Mouse (Mus musculus) embryo, embryonic 10.5 days (tissue): ENCODE measurements at regions not wholly inside any gene's neighbourhood (a gene's known extent, or its start where the extent isn't known, plus 50 kb on each side); places are given as distances from the start of the nearest gene placed in this dataset.

ENCODE experiments used
- DNase-seq: peaks from one replicate; pipeline ENCODE4 v3.0.0-alpha.2; 2015; ENCODE audit warnings: low spot score

DNA sequence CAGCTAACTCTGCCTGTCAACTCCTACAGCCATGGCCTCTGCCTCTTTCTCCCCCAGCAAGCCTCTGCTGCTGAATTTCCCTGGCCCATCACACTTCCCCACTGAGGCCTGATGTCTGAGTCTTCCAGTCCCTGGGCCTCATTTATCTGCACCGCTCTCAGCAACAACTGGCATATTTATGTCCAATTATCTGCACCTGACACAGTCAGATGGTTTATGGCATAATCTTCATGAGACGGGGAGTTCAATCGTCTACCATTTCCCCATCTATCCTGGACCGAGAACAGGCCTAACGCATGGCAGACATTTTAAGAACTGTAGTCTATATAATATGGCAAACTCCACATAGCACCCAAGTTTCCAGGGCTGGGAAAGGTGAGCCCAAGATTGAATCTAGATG, 1512.8 kb upstream of the Gm6569 start:
- no peak for DNase-seq

DNA sequence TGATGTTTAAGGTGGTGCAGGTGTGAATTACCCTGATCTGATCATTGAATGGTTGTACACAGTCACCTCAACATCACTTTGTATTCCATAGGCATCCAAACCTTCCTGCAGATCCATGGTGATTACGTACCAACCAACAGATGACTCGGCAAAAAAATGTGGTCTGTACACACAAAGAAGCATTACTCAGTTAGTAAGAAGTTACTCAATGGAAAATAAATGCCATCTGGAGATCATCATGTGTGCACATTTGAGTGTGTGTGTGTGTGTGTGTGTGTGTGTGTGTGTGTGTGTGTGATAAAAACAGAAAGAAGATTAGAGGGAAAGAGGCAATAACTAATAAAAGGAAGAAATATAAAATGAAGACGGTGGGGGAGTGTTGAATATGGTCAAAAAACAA, 1512.2 kb upstream of the Gm6569 start:
- no peak for DNase-seq

DNA sequence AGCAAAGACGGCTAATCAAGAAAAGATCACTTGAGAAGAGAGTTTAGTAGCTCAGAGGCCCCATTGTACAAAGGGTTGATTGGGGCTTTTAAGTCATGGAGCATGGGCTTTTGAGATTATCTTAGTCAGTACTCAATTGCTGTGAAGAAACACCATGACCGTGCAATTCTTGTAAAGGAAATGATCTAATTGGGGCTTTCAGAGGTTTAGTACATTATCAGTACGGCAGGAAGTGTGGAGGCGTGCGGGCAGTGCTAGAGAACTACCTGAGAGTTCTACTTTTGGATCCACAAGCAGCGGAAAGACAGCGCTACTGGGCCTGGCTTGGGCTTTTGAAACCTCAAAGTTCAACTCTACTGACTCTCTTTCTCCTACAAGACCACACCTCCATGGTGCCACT, 1511.2 kb upstream of the Gm6569 start:
- no peak for DNase-seq

DNA sequence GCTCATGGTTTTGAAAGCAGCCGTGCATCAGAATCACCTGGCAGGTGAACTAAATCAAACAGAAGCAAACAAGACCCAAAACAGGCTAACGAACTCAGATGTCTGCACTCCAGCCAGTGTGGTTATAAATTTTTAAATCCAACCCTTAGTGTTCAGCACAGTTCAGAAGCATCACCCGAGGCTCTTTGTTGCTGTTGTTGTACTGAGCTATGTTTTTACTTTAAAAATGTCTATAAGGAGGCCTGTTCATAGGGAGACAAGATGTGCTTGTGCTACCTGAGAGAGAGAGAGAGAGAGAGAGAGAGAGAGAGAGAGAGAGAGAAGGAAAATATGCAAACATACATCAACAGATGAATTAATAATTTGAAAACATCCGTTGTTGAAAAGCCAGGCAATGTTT, 1503.1 kb upstream of the Gm6569 start:
- DNase-seq, result no peak

DNA sequence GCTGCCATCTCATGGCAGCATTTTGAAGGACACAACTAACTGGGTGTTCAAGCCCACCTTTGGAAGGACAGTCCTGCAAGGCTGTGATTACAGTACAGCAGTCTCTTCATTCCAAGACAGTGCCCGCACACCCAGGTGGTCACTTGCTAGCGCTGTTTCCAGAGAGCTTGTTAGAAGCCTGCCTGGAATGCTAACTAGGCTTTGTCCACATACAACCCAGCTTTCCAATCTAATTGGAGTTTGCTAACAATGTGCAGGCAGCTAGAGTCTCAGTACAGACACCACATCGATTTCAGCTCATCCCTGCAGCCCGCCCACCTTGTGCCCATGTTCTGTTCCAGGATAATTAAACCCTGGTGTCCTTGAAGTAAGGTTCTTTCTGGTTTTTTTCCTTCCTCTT, 1499.9 kb upstream of the Gm6569 start:
- DNase-seq, result no peak

DNA sequence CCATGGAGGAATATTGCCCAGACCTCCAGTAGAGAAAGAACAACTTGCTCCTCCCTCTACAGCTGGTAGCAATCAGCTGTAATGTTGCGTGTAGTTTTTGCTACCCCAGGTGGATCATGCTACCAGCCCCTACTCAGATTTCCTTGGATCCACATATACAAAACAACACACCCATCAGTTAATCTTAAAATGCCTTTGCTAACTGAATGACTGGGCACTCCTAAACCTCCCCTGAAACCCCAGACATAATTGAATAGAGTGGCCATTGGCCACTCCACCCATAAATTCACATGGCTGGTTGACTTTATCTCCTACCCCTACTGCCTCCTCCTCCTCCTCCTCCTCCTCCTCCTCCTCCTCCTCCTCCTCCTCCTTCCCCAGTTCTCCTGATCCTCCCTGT, 1494.7 kb upstream of the Gm6569 start:
- no peak for DNase-seq

DNA sequence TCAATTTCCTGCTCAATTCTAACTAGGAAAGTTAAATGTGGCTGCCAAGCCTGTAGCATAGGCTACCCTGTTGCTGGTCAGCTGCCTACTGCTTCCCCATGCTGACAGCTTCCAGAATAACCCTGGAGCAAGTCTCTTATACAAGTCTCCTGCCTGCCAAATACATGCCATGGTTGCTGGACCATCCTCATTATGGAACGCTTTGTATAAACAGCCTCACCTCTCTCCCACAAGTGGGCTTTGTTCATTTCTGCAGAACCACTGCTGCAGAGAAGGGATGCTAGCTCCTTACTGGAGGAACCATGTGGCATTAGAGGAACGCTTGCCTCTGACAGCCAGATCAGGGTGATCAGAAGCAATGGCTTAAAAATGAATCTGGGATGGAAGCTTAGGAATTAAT, 1492.4 kb upstream of the Gm6569 start:
- DNase-seq, result no peak

DNA sequence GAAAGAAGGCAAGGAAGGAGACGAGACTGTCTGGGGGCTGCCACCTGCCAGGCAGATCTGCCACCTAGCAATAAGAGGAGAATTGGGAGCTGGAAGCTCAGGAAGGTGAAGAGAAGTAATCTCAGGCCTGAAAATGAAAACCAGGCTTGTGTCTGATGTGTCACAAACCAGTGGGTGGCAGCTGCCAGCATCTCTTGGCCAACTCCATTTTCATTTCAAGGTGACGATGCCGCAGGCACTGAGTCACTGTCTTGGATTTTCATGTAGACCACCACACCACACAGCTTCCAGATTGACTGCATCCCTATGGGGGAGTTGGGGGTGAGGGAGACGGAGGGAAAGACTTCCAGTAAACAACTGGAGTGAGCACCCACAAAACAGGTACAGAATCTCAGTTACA, 1491.9 kb upstream of the Gm6569 start:
- no peak for DNase-seq

DNA sequence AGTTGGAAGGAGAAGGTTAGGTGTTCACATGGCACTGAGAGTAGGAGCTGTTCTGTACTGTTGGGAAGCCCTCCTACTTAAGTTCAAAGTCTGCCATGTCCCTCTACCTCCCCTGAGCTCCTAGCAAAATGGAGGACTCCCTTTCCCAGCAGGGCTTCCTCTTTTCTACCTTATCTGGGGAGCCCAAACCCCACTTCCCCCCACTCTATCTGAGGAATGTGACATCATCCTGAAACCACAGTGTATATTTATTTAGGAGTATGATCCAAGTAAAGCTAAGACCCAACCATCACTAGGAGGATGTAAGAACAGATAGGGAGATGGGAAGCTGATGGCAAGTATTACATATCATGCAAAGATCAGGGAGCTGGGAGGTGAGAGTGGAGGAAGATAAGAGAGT, 1490.6 kb upstream of the Gm6569 start:
- no peak for DNase-seq

DNA sequence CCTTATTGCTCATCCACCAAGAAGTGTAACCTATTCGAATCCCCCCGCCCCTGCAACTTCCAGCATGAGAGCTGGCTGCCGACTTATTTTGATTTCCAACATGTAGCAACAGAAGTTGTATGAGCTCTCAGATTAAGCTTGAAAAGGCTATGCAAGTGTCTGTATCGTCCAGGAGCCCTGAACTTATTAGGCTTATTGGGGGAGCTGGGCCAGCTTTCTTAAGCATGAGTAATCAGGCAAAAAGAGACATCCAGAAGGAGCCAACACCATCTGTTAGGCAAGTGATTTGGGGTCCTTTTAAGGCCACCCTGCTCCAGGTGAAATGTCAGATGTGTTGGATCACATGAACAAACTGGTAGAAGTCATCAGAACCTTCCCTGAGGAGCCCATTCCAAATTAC, 1481.0 kb upstream of the Gm6569 start:
- DNase-seq, result no peak

DNA sequence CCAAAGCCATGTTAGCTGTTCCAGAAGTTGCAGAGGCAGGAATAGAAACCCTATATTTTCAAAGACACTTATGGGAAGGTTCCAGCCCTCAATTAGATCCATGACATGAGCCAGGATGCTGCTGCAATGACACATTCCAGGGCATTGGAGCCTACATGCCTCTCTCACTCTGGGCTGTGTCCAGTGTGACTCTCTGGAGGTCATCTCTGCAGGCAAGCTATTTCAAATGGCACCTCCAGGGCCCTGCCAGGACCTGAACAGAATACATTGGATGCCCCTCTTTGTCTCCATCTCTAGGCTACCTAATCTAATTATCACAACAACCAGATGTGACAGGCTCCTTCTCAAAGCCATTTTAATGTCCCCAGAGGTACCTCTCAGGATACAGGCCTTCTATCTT, 1478.7 kb upstream of the Gm6569 start:
- DNase-seq, result no peak

DNA sequence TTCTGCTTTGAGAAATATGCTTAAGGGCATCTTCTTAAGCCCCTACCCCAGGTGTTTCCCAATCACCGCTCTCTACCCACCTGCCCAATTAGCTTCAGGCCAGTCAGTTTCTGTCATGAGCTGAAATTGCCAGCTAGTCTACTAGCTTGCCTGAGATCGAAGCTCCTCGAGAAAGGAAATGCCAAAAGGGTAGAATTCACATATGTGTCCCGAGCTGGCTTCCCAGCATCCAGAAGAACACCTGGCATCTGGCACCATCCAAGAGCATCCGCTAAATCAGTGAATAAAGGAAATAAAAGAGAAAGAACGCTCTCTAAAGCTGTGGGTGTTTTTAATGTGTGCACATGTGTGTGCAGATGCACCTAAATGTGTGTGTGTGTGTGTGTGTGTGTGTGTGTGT, 1474.7 kb upstream of the Gm6569 start:
- no peak for DNase-seq

DNA sequence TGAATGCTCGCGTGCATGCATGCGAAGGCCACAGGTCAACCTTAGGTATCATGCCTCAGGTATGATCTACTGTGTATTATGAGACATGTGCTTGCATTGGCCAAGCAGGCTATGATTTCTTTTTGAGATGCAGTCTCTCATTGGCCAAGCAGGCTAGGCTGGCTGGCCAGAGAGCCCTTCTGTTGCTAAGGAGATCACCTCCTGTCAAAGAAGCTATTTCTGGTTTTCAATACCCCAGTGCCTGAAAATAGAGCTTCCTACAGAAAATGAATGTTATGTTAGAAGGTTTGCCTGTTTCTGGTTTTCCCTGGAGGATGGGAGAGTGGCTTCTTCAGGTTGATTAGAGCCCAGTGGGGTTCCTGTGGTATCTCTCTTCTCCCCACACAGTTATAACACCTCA, 1474.3 kb upstream of the Gm6569 start:
- no peak for DNase-seq

DNA sequence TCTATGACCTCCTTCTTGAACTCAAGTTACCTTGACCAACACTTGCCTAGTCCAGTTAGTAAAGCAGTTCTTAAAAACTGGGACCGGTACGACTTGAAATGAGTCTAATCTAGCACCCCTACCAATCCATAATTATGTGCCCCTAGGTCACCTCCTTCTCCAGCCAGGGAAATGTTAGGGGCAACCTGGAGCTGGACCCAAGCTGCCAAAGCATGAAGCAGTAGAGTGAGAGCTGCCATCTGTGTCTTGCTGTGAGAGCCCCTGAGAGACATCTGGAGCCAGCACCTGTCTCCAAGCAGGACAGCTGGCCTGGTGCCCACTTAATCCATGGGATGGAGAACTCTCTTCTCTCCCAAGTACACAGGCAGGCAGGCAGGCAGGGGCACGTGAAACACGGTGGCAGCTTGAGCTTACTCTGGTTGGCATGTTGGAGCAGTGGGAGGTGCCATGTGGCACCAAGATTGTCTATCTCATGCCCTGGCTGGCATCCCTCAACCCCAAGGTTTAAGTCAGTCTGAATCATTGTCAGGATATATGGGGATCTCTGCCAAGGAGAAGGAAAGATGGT, 1473.8 kb upstream of the Gm6569 start:
- no peak for DNase-seq

DNA sequence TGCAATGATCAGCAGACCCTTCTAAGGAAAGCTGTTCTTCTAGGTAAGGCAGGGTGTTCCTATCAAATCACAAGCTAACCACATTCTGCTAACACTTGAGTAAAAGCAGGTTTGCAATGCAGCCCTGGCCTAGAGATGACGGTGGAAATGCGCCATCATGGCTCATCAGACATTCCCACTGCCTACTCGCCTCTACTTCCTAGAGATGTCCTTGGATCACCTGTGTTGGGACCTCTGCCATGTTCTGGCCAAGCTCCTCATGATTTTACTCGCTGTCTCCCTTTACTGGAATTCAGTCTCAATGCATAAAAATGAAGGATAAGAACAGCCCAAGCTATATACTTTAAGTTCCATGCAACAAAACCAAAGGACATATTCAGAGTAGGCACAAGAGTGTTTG, 1461.3 kb upstream of the Gm6569 start:
- DNase-seq, result no peak

DNA sequence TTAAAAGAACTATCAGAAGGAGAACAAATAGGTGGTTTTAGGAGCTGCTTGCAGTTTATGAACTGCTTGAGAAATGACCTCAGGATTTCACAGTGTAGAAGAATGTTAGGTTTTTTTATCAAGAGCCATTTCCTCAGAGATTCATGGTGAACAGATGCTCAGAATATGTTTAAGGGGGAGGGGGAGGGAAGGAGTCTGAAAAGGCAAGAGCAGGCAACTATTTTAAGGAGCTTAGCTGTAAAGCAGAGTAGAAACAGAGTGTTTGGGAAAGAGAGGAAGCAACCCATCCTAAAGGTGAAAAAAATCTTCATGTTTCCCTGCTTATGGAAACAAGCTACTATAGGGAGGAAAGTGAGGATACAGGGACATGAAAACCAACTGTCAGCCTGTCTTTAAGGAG, 1457.2 kb upstream of the Gm6569 start:
- no peak for DNase-seq

DNA sequence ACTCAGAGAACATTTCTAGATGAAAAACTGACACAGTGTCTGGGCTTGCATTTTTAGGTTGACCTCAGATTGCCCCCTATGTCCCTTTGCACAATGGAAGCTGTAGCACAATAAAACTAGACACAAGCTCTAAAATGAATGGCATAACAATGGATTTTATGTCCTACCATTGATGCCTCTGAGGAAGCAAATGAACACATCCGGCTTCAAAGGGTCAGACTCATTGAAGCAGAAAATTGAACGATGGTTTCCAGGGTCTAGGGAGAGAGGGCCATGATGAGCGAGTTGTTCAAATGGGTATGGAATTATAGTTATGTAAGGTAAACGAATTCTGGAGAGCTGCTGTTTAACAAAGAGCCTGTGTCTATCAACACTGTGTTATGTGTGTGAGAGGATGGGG, 1455.1 kb upstream of the Gm6569 start:
- DNase-seq, result peak; percentile 16

DNA sequence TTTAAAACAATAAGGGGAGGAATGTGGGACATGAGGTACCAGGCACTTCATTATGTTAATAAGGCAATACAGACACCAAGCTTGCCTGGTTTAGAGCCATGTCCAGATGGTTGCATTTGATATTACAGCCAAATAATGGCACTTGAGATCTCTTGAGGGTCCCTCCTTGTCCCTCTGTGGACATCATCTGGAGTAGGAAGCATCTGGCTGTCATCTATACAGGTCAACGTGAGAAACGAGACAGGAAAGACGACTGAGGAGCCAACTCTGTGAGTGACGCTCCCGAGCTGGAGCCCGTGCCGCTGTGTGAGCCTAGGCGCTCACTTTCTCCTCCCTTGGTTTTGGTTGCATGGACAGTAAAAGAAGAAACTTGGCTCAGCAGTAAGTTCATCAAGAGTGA, 1453.2 kb upstream of the Gm6569 start:
- no peak for DNase-seq

DNA sequence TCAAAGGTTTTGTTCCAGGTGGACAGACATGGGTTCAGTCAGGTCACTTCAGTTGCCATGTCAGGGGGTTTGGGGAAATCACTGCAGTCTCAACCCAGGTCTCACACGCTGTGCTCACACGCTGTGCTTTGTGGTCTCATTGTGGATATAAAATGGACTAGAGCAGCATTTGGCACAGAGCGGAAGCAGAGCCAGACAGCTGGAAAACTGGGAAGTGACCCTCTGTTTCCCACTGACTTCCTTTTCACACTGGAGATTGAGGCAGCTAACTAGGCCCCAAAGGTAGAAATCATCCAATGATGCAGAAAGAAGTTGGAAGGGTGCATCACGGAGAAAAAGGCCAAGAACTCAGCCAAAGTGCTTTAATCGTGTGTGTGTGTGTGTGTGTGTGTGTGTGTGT, 1452.6 kb upstream of the Gm6569 start:
- DNase-seq, result no peak

DNA sequence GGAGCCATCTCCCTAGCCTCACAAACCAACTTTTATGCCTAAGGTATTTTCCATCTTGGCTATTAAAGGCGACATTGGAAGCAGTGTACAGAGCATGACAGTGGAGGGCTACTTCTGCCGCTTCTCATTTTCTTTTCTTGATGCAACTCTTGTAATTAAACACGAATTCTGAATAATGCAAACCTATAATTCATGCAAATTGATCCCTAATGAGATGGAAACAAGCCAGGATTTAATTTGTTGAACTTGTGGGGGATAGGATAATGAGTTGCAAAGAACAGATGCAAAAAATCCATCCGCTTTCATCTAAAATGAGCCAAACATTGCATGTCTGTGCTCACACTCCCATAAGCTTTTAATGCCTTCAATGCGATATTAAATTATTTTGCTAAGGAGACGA, 1451.8 kb upstream of the Gm6569 start:
- no peak for DNase-seq

DNA sequence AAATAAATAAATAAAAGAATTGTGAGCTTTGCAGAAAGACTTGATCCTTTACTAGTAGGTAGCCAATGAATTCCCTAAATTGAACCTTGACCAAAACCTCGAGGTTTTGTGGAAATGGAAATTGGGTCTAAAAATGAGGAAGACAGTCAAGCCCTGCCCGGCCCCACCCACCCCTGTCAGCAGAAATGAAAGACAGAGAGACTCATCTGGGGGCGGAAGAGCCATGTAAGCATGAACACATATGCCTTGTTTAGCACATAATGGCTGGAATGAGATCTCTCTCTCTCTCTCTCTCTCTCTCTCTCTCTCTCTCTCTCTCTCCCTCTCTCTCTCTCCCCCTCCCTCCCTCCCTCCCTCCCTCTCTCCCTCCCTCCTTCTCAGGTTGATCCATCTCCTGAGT, 1451.3 kb upstream of the Gm6569 start:
- no peak for DNase-seq

DNA sequence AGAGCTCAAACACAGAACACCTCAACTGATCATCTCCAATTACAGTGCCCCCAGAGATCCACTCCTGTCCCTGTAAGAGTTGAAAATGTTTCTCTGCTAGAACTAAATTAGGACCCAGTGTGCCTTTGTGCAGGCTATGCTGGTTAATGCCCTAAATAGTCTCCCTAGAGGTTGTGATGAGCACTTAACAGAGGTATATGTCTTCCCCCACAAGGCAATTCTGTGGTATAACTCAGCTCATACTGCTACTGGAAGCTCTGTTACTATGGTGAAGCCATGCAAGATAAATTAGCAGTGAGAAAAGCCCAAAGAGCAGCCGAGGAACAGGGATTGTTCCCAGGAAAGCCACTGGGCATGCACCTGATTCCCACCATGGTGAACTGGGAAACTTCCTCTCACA, 1450.9 kb upstream of the Gm6569 start:
- DNase-seq, result no peak

DNA sequence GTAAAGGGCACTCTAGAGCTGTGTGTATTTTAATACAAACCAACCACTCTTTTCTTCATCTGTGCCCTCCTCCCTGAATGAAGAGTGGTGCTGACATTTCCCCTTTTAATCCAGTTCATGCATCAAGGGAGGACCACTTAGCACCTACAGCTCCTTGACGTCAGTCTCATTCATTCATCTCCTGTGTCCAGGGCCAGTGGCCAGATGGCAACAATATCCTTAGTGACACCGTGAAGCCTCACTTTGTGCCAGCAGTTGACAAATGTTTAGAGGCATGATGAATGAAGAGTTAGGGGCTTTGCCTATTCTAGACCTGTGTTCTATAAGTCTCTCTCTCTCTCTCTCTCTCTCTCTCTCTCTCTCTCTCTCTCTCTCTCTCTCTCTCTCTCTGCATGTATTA, 1441.1 kb upstream of the Gm6569 start:
- no peak for DNase-seq

DNA sequence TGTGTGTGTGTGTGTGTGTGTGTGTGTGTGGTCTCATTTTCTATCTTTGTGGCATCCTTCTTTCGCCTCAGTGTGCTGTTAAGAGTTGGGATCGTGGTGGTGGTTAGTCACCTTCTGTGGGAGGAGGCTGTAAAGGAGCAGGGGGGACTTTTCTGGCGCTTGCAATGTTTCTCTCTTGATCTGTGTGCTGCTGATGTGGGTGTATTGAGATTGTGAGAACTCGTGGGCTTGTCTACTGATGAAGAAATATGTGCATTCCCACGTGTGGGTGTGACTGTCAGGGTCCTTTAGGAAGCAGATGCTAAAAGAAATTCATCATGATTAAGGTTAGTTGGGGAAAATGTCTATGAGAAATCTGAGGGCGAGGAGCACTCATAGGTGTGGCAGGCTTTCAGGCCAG, 1422.4 kb upstream of the Gm6569 start:
- no peak for DNase-seq
